Mouse (Mus musculus) fat pad, adult 2 months (tissue): ENCODE data around the gene Rbfox1.

Experiments used
- DNase-seq: peaks from one replicate; pipeline ENCODE4 v3.0.0-alpha.2; 2011; ENCODE audit warnings: low read depth, low spot score; ENCODE audit errors: extremely low read depth

Gene Rbfox1

GRCm38 (mm10) chr16:6436445-6436844 is 551.3 kb downstream of the Rbfox1 start:
- DNase-seq: no peak

- DNase-seq: no peak
Measured at GRCm38 (mm10) chr16:6448250-6448649, 563.1 kb downstream of the Rbfox1 start.

GRCm38 (mm10) chr16:6455349-6455748 is 570.2 kb downstream of the Rbfox1 start:
- DNase-seq: no peak

GRCm38 (mm10) chr16:6479094-6479590 is 594.0 kb downstream of the Rbfox1 start:
- DNase-seq: no peak

- DNase-seq: no peak
Measured at GRCm38 (mm10) chr16:6479616-6480410, 594.7 kb downstream of the Rbfox1 start.

GRCm38 (mm10) chr16:6480411-6480728 is 595.2 kb downstream of the Rbfox1 start:
- no peak for DNase-seq

GRCm38 (mm10) chr16:6483628-6484027 is 598.5 kb downstream of the Rbfox1 start:
- no peak for DNase-seq

GRCm38 (mm10) chr16:6485631-6486030 is 600.5 kb downstream of the Rbfox1 start:
- no peak for DNase-seq

GRCm38 (mm10) chr16:6502219-6502618 is 617.1 kb downstream of the Rbfox1 start:
- no peak for DNase-seq

- DNase-seq: no peak
Measured at GRCm38 (mm10) chr16:6503573-6504331, 618.6 kb downstream of the Rbfox1 start.

GRCm38 (mm10) chr16:6508924-6509323 is 623.8 kb downstream of the Rbfox1 start:
- no peak for DNase-seq

GRCm38 (mm10) chr16:6519474-6519873 is 634.3 kb downstream of the Rbfox1 start:
- DNase-seq: no peak

- no peak for DNase-seq
Measured at GRCm38 (mm10) chr16:6525507-6526170, 640.5 kb downstream of the Rbfox1 start.

GRCm38 (mm10) chr16:6531459-6531858 is 646.3 kb downstream of the Rbfox1 start:
- DNase-seq: no peak

GRCm38 (mm10) chr16:6532077-6532995 is 647.2 kb downstream of the Rbfox1 start:
- no peak for DNase-seq

GRCm38 (mm10) chr16:6555776-6556175 is 670.6 kb downstream of the Rbfox1 start:
- no peak for DNase-seq

- DNase-seq: no peak
Measured at GRCm38 (mm10) chr16:6557726-6558125, 672.6 kb downstream of the Rbfox1 start.

GRCm38 (mm10) chr16:6584700-6585099 is 699.5 kb downstream of the Rbfox1 start:
- no peak for DNase-seq

- DNase-seq: no peak
Measured at GRCm38 (mm10) chr16:6585204-6585603, 700.0 kb downstream of the Rbfox1 start.

- DNase-seq: no peak
Measured at GRCm38 (mm10) chr16:6616526-6616925, 731.4 kb downstream of the Rbfox1 start.

- no peak for DNase-seq
Measured at GRCm38 (mm10) chr16:6640330-6640729, 755.2 kb downstream of the Rbfox1 start.
